Mouse (Mus musculus) frontal cortex, adult 2 months (tissue): ENCODE measurements around the gene Tnfaip8l1. TPM values are rescaled to one million over a fixed set of nuclear protein-coding genes. Genes with fewer than 3 reads are reported as not detected.

ENCODE experiments used
- DNase-seq, 2 experiments: peaks; one replicate each; pipeline ENCODE4 v3.0.0; 2022; ENCODE audit warnings: low spot score in 1 of 2; ENCODE audit errors: extremely low spot score in 1 of 2
- polyA plus RNA-seq: library from polyadenylated mRNA; depleted of rRNA; stranded (reverse); fragments of >200 nt; gene quantifications from 2 replicates; pipeline ENCODE4 v1.2.3, GENCODE M21; 2012; rRNA removed

The Tnfaip8l1 gene
- polyA plus RNA-seq, 1 experiment, result 6.6 TPM

DNA sequence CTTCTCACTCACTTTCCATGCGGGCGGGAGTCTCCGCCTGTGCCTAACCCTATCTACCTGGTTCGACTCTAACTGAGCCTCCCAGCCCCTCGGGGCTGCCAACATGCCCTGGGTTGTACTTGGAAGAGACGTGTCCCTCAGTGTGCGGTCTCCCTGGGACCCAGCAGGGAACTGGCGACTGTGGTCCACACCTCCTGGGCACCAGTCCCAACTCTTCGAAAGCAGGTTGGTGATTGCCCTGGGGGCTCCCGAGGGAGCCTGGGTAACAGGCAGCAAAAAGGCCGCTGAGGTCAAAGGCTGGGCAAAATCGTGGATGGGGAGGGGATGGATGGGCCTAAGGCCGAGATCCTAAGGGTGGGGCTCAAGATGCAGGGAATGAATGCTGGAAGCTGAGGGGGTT is 55.4 kb downstream of the Tnfaip8l1 start:
- DNase-seq, result no peak

DNA sequence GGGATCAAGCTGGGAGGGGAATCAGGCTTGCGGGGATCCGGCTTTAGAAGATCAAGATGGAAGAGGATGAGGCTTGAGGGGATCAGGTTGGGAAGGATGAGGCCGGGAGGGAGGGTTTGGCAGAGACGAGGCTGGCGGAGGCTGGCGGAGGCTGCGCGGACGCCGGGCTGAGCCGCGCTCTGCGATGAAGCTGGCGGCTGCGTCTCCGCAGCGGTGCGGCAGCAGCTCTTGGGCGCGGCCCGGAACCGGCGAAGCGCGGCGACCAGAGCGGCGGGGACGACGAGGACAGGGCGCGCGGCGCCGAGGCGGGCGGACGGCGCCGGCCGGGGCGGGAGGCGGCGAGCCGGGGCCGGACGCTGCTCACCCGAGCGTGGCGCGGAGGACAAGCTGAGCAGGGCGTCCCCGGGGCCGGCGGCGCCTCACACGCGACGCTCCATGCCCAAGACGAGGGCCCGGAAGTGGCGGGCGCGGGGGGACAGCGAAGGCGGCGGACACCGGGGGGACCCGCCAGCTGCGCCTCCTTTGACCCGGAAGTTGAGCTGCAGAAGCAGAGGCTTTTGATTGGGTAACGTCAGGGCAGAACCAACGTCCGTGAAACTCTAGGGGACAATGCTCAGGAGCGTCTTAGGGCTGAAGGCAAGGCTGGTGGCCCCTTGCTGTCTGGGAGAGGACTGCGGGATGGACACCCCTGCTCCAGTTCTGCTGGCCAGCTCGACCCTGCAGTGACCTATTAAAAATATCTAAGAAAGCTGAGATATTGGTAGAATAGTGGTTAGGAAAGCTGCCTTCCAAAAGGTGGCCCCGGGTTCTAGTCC is 56.3 kb downstream of the Tnfaip8l1 start, which contains the start of gene Dpp9:
Gene Dpp9 (minus strand): TSS at position 529 of the 815 bp plus-strand sequence.
- peak; percentile 94 for DNase-seq

DNA sequence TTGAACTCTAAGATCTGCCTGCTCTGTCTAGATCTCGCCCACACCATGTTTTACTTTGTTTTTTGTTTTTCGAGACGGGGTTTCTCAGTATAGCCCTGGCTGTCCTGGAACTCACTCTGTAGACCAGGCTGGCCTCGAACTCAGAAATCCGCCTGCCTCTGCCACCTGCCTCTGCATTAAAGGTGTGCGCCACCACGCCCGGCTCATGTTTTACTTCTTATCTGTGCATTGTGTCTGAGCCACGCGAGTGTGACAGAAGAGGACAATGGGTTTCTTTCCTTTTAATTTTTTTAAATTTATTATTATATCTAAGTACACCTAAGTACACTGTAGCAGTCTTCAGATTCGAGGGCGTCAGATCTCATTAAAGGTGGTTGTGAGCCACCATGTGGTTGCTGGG is 57.0 kb downstream of the Tnfaip8l1 start:
- DNase-seq, result no peak

DNA sequence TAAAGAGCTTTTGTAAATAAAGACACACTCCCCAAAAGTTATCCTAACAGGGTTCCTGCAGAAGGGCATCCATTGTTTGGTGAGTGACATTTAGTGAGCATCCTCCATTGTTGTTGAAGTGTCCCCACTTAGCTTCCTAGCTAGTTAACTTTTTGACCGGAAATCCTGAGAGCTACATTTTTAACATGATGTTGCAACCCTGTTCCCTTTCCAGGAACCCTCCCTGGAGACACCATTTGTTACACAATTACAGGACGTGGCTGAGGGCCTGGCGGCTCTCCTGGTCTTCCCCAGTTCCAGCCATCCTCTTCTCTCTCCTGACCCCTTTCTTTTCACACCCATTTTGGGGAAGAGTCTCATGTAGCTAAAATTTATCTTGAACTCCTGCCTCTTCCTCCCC is 57.5 kb downstream of the Tnfaip8l1 start:
- no peak for DNase-seq

Other genes starting within 250 kb of the Tnfaip8l1 start
- gene Zfp119b, start 213.0 kb upstream of the Tnfaip8l1 start, polyA plus RNA-seq, result 2.0 and 2.4 TPM in 2 replicates
- 1.9 and 2.0 TPM in 2 replicates for gene Ebi3, start 209.8 kb upstream of the Tnfaip8l1 start, polyA plus RNA-seq
- gene Yju2, start 203.4 kb upstream of the Tnfaip8l1 start, polyA plus RNA-seq, result 10.6 and 12.3 TPM in 2 replicates
- 57.6 and 61.6 TPM in 2 replicates for gene Shd, start 192.0 kb upstream of the Tnfaip8l1 start, polyA plus RNA-seq
- 57.8 and 68.7 TPM in 2 replicates for gene Fsd1, start 176.0 kb upstream of the Tnfaip8l1 start, polyA plus RNA-seq
- 4.7 and 5.3 TPM in 2 replicates for gene Stap2, start 156.9 kb upstream of the Tnfaip8l1 start, polyA plus RNA-seq
- 126 and 132 TPM in 2 replicates for gene Mpnd, start 156.8 kb upstream of the Tnfaip8l1 start, polyA plus RNA-seq
- 46.0 and 50.7 TPM in 2 replicates for gene Sh3gl1, start 125.8 kb upstream of the Tnfaip8l1 start, polyA plus RNA-seq
- gene Chaf1a, start 122.0 kb upstream of the Tnfaip8l1 start, polyA plus RNA-seq, result 2.7 and 2.8 TPM in 2 replicates
- gene Ubxn6, start 87.4 kb upstream of the Tnfaip8l1 start, polyA plus RNA-seq, result 106 and 113 TPM in 2 replicates
- gene Hdgfl2, start 82.8 kb upstream of the Tnfaip8l1 start, polyA plus RNA-seq, result 129 and 145 TPM in 2 replicates
- 0.36 and 0.56 TPM in 2 replicates for gene Plin4, start 52.7 kb upstream of the Tnfaip8l1 start, polyA plus RNA-seq
- 0.19 and 0.38 TPM in 2 replicates for gene Plin5, start 44.9 kb upstream of the Tnfaip8l1 start, polyA plus RNA-seq
- 1.9 and 3.4 TPM in 2 replicates for gene Lrg1, start 40.5 kb upstream of the Tnfaip8l1 start, polyA plus RNA-seq
- gene Sema6b, start 22.1 kb upstream of the Tnfaip8l1 start, polyA plus RNA-seq, result 89.0 and 95.5 TPM in 2 replicates
- 43.1 and 43.8 TPM in 2 replicates for gene Mydgf, start 21.4 kb downstream of the Tnfaip8l1 start, polyA plus RNA-seq
- gene Dpp9, start 56.4 kb downstream of the Tnfaip8l1 start, polyA plus RNA-seq, result 49.7 and 52.4 TPM in 2 replicates
- 23.7 and 24.1 TPM in 2 replicates for gene Fem1a, start 94.3 kb downstream of the Tnfaip8l1 start, polyA plus RNA-seq
- gene Ticam1, start 114.3 kb downstream of the Tnfaip8l1 start, polyA plus RNA-seq, result 4.5 and 5.0 TPM in 2 replicates
- 10.8 and 11.2 TPM in 2 replicates for gene Plin3, start 130.4 kb downstream of the Tnfaip8l1 start, polyA plus RNA-seq
- not detected in 2 replicates for gene Arrdc5, start 137.8 kb downstream of the Tnfaip8l1 start, polyA plus RNA-seq
- 1.8 and 2.1 TPM in 2 replicates for gene Uhrf1, start 140.8 kb downstream of the Tnfaip8l1 start, polyA plus RNA-seq
- 43.8 and 49.9 TPM in 2 replicates for gene Kdm4b, start 163.6 kb downstream of the Tnfaip8l1 start, polyA plus RNA-seq